Mouse (Mus musculus): Measurements from ENCODE around the gene Fgfr2.

Fgfr2 gene

GRCm38 (mm10) chr7:130831586-130831985 lies 2291.6 kb downstream of the Fgfr2 start:
- DNase-seq (ENCODE audit: low read depth), result no peak

DNA sequence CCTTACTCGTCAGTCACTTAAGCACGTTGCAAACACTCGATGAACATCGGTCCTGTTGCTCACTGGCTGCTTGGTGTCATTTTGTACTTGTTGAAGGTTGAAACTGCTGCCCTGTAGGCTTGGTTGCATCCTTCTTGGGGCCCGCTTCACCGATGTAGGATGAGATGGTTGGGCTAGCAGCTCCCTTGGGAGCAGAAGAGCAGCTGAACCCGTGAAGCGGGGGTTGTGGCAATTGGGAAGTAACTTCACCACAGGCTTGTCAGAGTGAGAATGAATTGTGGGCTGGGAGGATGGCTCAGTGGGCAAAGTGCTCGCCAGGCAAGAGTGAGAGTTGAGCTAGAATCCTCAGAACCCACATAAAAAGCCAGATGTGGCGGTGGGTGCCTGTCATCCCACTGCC lies 2294.7 kb downstream of the Fgfr2 start:
- peak; percentile 44 for DNase-seq (ENCODE audit: low read depth)

GRCm38 (mm10) chr7:130827844-130828403 lies 2295.2 kb downstream of the Fgfr2 start:
- DNase-seq (ENCODE audit: low read depth), result peak; percentile 53

DNA sequence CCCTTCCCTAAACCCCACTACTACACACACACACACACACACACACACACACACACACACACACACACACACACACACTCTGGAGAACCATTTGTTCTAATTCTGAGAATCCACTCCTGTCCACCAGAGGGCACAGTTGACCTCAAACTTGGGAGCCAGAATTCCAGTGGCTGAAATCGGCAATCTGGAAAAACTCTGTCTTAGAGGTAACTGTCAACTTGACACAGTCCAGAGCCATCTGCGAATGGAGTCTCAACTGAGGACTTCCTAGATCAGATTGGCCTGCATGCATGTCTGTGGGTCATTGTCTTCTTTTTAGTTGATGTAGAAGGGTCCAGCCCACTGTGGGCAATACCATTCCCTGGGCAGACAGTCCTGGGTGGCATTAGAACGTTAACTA lies 2295.7 kb downstream of the Fgfr2 start:
- peak; percentile 49 for DNase-seq (ENCODE audit: low read depth)

- no peak for DNase-seq (ENCODE audit: low read depth)
These were observed 2296.8 kb downstream of the Fgfr2 start for GRCm38 (mm10) chr7:130826343-130826742.

- no peak for DNase-seq (ENCODE audit: low read depth)
These were observed 2299.2 kb downstream of the Fgfr2 start for GRCm38 (mm10) chr7:130823992-130824391.

DNA sequence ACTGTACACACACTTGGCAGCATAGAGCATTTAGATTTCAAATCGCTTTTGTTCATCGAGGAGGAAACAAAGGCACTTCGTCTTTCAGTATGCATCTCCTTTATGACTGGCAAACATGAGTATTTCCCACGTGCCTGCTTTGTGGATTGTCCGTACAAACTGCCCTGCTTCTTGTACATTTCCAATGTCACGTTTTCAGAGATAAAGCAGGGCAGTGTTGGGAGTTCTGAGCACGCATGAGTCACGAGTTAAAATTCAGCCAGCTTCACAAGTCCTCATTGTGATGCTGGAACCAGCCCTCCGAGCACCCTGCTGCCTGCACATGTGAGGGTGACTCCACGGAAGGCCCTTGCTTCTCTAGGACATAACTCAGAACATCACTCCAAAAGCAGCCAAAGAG lies 2303.5 kb downstream of the Fgfr2 start:
- DNase-seq (ENCODE audit: low read depth), result no peak

DNA sequence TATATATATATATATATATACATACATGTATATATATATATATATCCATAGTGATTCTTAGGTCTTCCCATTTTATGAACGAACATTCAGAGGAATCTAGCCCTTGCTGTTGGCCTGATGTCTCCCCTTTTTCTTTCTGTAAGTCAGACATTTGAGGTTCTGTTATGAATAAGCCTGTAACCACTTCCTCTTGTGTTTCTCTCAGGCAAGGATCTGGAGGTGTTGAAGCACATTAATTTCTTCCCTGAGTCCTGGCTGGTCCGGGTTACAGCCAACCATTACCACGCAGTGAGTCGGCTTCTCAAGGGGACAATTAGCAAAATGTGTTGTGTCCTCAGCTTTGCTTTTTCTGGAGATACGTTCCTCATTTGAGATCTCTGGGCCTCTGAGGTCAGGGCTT lies 2304.3 kb downstream of the Fgfr2 start:
- peak; percentile 28 for DNase-seq (ENCODE audit: low read depth)

GRCm38 (mm10) chr7:130816243-130816642 lies 2306.9 kb downstream of the Fgfr2 start:
- DNase-seq (ENCODE audit: low read depth), result no peak

DNA sequence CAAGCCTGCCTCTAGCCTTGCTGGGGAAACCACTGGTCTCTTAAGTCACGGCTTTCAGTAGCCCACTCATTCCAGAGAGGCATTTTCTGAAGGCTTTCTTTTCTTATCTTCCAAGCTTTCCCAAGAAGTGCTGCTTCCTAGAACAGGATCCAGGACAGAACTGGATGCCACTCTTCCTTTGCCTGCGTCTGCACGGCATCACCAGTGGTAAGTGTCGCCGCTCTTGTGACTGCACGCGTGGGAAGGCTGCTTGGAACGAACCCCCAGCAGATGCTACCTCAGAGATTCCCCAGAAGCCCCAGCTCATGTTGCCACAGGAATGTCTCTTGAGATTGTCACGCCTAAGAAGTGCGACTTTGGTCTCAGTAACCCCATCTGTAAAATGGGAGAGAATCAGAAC lies 2307.5 kb downstream of the Fgfr2 start:
- DNase-seq (ENCODE audit: low read depth), result no peak

DNA sequence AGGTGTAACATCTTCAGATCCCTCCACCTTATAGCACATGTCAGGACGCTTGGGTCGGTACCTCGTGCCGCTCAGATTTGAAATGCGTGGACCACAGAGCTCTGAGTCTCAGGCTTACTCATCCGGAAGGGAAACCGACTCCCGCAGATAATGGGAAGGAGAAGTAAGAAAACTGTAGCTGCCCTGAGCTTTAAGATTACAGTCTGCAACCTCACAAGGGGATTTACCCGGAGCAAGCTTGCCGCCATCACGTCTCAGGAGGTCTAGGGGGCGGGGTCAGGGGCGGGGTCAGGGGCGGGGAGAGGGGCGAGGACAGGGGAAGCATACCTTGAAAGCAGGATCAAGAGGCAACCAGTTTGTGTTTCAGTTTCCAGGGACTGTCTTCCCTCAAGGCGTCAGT lies 2310.7 kb downstream of the Fgfr2 start:
- peak; percentile 18 for DNase-seq (ENCODE audit: low read depth)

GRCm38 (mm10) chr7:130810238-130810637 lies 2312.9 kb downstream of the Fgfr2 start:
- DNase-seq (ENCODE audit: low read depth), result no peak

GRCm38 (mm10) chr7:130808694-130809093 lies 2314.5 kb downstream of the Fgfr2 start:
- no peak for DNase-seq (ENCODE audit: low read depth)

- no peak for DNase-seq (ENCODE audit: low read depth)
These were observed 2315.4 kb downstream of the Fgfr2 start for GRCm38 (mm10) chr7:130807749-130808148.

DNA sequence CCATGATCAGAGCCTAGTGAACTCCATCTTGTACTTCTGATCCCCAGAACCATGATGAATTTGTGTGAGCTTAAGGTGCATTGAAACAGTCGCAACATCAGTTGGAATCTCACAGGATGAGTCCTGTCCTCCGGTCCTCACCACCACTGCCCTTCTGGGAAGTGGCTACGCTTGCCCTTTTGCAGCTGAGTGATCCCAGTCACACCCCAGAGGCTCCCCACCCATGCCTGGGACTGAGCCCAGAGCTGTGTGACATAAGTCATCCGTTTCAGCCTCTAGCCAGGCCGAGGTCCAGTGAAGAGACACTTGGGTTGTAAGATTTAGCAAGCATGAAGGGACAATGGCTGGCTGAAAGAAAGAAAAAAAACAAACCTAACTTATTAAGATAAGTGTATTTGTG lies 2318.2 kb downstream of the Fgfr2 start:
- DNase-seq (ENCODE audit: low read depth), result no peak

GRCm38 (mm10) chr7:130803251-130803825 lies 2319.8 kb downstream of the Fgfr2 start:
- DNase-seq (ENCODE audit: low read depth), result no peak

GRCm38 (mm10) chr7:130801811-130802210 lies 2321.3 kb downstream of the Fgfr2 start:
- peak; percentile 13 for DNase-seq (ENCODE audit: low read depth)

GRCm38 (mm10) chr7:130800681-130801080 lies 2322.5 kb downstream of the Fgfr2 start:
- no peak for DNase-seq (ENCODE audit: low read depth)

DNA sequence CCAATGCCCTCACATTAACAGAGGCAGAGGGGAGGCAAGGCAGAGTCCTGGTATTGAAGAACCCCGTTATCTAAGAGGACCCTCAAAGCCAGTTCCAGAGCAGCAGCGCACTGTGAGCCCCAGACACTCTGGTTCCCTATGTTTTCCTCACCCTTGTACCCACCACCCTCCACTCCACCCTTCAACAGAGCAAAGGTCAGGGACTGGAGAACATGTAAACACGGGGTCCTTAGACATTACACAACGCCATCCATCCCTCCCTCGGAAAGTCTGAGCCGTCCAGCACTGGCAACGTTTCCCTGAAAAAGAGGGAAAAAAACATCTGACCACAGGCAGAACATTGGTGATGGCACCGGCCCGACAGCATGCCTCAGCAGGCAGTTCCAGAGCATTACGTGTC lies 2323.7 kb downstream of the Fgfr2 start:
- DNase-seq (ENCODE audit: low read depth), result no peak

- no peak for DNase-seq (ENCODE audit: low read depth)
These were observed 2325.6 kb downstream of the Fgfr2 start for GRCm38 (mm10) chr7:130797524-130797923.

GRCm38 (mm10) chr7:130796786-130797185 lies 2326.4 kb downstream of the Fgfr2 start:
- peak; percentile 26 for DNase-seq (ENCODE audit: low read depth)

GRCm38 (mm10) chr7:130793671-130794070 lies 2329.5 kb downstream of the Fgfr2 start:
- DNase-seq (ENCODE audit: low read depth), result no peak

DNA sequence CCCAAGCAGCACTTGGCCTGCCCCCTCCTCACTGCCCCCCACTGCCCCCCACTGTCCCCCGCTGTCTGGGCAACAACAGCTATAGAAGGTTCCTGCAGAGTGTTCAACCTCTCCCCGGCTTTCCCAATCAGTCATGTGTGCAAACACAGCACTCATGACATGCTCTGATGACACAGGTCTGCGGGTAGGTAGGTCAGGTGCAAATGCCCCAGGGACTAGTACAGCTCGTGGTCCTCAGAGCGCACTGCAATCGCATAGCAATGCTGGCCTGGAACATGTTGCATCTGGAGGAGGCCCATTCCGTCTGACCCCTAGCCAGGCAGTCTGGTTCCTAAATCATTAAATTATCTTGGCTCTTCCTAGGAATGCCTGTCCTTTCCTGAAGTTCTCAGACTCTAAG lies 2333.7 kb downstream of the Fgfr2 start:
- DNase-seq (ENCODE audit: low read depth), result no peak

- DNase-seq (ENCODE audit: low read depth), result no peak
These were observed 2334.2 kb downstream of the Fgfr2 start for GRCm38 (mm10) chr7:130788950-130789349.
